Mouse (Mus musculus) bone marrow macrophage, adult 2 months (primary cell): ENCODE measurements around the gene Mrpl55. TPM values are rescaled to one million over a fixed set of nuclear protein-coding genes. Genes with fewer than 3 reads are reported as not detected.
A peak's percentile ranks its signal among the peaks of the same experiment; 100 is the strongest.

Source experiments
- H3K27ac ChIP-seq: 2 replicates; pipeline ENCODE4 v1.5.1; 2012; ENCODE audit warnings: low read depth, low read length; ENCODE audit not compliant: insufficient read depth
- H3K4me1 ChIP-seq: 2 replicates; pipeline ENCODE4 v1.6.1; 2012; ENCODE audit warnings: low read length; ENCODE audit not compliant: control insufficient read depth, insufficient read depth
- H3K4me3 ChIP-seq: 2 replicates; pipeline ENCODE4 v1.5.1; 2012; ENCODE audit warnings: mild to moderate bottlenecking, low read length, moderate library complexity; ENCODE audit not compliant: insufficient read depth
- CTCF ChIP-seq: IDR thresholded peaks from 2 replicates; pipeline ENCODE4 v1.5.1; 2012; ENCODE audit warnings: low read depth, mild to moderate bottlenecking, low read length, moderate library complexity
- POLR2A ChIP-seq: IDR thresholded peaks from 2 replicates; pipeline ENCODE4 v1.6.1; 2012; ENCODE audit warnings: mild to moderate bottlenecking, low read depth, low read length, borderline replicate concordance
- polyA plus RNA-seq: library from polyadenylated mRNA; stranded (reverse); fragments of >200 nt; gene quantifications from 2 replicates; pipeline ENCODE4 v1.2.4, GENCODE M21; 2012; ENCODE audit not compliant: missing spikeins, insufficient read depth, insufficient read length

Gene Mrpl55
- polyA plus RNA-seq: 20.1 and 24.1 TPM in 2 replicates

- H3K4me3 ChIP-seq: peak within 1 kb of the TSS; percentile 77
- peaks cover 15% of the 10 kb centered on the region for H3K4me1 ChIP-seq
- 0 out of 2 replicates have a peak, but pooled peaks have one; percentile 14 for TF ChIP-seq POLR2A
- TF ChIP-seq CTCF: no peak
- peak within 1 kb of the TSS; percentile 79 for H3K27ac ChIP-seq
These were observed at the start of gene Mrpl55 for GRCm38 (mm10) chr11:59202081-59202995. Gene Mrpl55 (plus strand): TSS chr11:59202486.

- Histone ChIP-seq H3K27ac (no peak overlapping the region), H3K4me1 (no peaks in the 10 kb centered on the region), H3K4me3 (no peak overlapping the region)
- no peak for TF ChIP-seq CTCF
- no peak for TF ChIP-seq POLR2A
These were observed 48.1 kb upstream of the Mrpl55 start for GRCm38 (mm10) chr11:59154220-59154619.

GRCm38 (mm10) chr11:59155900-59156299, 46.4 kb upstream of the Mrpl55 start:
- Histone ChIP-seq H3K4me1 (no peaks in the 10 kb centered on the region), H3K27ac (no peak overlapping the region), H3K4me3 (no peak overlapping the region)
- TF ChIP-seq CTCF: no peak
- no peak for TF ChIP-seq POLR2A

- Histone ChIP-seq H3K27ac (no peak overlapping the region), H3K4me3 (no peak overlapping the region), H3K4me1 (peaks cover 9% of the 10 kb centered on the region)
- no peak for TF ChIP-seq POLR2A
- no peak for TF ChIP-seq CTCF
These were observed 43.2 kb upstream of the Mrpl55 start for GRCm38 (mm10) chr11:59159099-59159498.

GRCm38 (mm10) chr11:59159558-59159957, 42.7 kb upstream of the Mrpl55 start:
- H3K4me1 ChIP-seq: peaks cover 14% of the 10 kb centered on the region
- H3K27ac ChIP-seq: no peak overlapping the region
- H3K4me3 ChIP-seq: no peak overlapping the region
- TF ChIP-seq POLR2A (no peak), CTCF (no peak)

GRCm38 (mm10) chr11:59161398-59161797, 40.9 kb upstream of the Mrpl55 start:
- no peak overlapping the region for H3K4me3 ChIP-seq
- no peak for TF ChIP-seq CTCF
- no peak for TF ChIP-seq POLR2A
- H3K4me1 ChIP-seq: peaks cover 26% of the 10 kb centered on the region
- no peak overlapping the region for H3K27ac ChIP-seq

GRCm38 (mm10) chr11:59162443-59163254, 39.6 kb upstream of the Mrpl55 start:
- H3K4me3 ChIP-seq: peak overlapping the region; percentile 59
- H3K4me1 ChIP-seq: peaks cover 28% of the 10 kb centered on the region
- H3K27ac ChIP-seq: peak overlapping the region; percentile 9; the same call in 1 of the 2 replicates
- TF ChIP-seq CTCF: no peak
- no peak for TF ChIP-seq POLR2A

- H3K4me1 ChIP-seq: peaks cover 28% of the 10 kb centered on the region
- H3K27ac ChIP-seq: peak within 1 kb of the TSS; percentile 98
- peak within 1 kb of the TSS; percentile 86 for H3K4me3 ChIP-seq
- no peak for TF ChIP-seq CTCF
- no peak for TF ChIP-seq POLR2A
These were observed 38.7 kb upstream of the Mrpl55 start, which contains the start of gene Iba57 for GRCm38 (mm10) chr11:59163255-59164236. Gene Iba57 (minus strand): TSS chr11:59163739.

- Histone ChIP-seq H3K27ac (peak overlapping the region; percentile 98), H3K4me1 (peaks cover 28% of the 10 kb centered on the region), H3K4me3 (peak overlapping the region; percentile 86; the same call in 1 of the 2 replicates)
- TF ChIP-seq POLR2A (no peak), CTCF (no peak)
These were observed 37.9 kb upstream of the Mrpl55 start for GRCm38 (mm10) chr11:59164384-59164783.
